Comparison of ENCODE assay signal across 8 mouse cellular contexts in the genomic region with DNA sequence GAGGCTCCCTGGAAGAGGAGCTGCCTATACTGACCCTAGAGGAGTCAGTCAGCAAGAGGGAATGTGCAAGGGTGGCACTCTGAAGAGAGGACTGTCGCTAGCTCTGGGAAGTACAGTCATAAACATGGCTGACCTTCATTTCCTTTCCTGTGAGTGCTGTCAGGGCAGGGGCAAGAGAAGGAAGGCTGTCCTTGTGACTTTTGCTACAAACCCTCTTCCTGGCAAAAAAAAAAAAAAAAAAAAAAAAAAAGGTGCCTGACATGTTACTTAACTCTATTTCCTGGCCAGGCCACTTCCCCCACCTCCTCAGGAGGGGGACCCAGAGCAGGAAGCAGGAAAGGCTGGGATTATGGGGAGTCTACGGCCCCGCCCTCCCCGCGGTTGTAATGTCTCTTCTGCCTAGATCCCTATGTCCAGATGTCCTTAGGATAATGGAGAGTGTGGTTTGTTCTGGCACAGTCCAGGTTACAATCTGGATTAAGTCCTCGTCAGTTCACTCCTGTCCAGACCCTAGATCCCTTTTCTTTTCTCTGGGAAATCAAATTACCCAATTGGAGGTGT. TPM values are rescaled to one million over a fixed set of nuclear protein-coding genes. Genes with fewer than 3 reads are reported as not detected.
DNase-seq lines count a peak whose midpoint lies in the region; ATAC-seq and TF ChIP-seq lines count a peak whose summit lies in the region.

No protein-coding gene starts in this region.

- H3K4me2 ChIP-seq in kidney, embryonic 16.5 days (replicated peaks; ENCODE audit: low read depth, low read length): no peak overlapping the region
- peak overlapping the region; percentile 54 for H3K4me2 ChIP-seq in myocyte (ENCODE audit: low read depth)
- no peak overlapping the region for H3K4me2 ChIP-seq in forebrain, embryonic 12.5 days

- peak overlapping the region; percentile 83 for H3K27ac ChIP-seq in gastrocnemius, adult 2 months
- H3K27ac ChIP-seq in kidney, embryonic 16.5 days (ENCODE audit: low read length): peak overlapping the region; percentile 76
- no peak overlapping the region for H3K27ac ChIP-seq in forebrain, embryonic 12.5 days

- H3K4me3 ChIP-seq in gastrocnemius, adult 2 months: peak overlapping the region; percentile 55
- no peak overlapping the region for H3K4me3 ChIP-seq in kidney, embryonic 16.5 days (ENCODE audit: low read length)
- no peak overlapping the region for H3K4me3 ChIP-seq in myocyte
- H3K4me3 ChIP-seq in forebrain, embryonic 12.5 days (replicated peaks): no peak overlapping the region

- H3K79me2 ChIP-seq in myocyte (ENCODE audit: control insufficient read depth, insufficient read depth): peaks cover 10% of the 10 kb centered on the region

- H3ac ChIP-seq in myocyte (ENCODE audit: control insufficient read depth, insufficient read length): no peak overlapping the region

- no peak overlapping the region; the same call in 1 of the 2 replicates for H3K9ac ChIP-seq in kidney, embryonic 16.5 days (replicated peaks; ENCODE audit: low read length)
- no peak overlapping the region for H3K9ac ChIP-seq in forebrain, embryonic 12.5 days

- no peaks in the 10 kb centered on the region for H3K9me3 ChIP-seq in kidney, embryonic 16.5 days (ENCODE audit: low read length)
- H3K9me3 ChIP-seq in forebrain, embryonic 12.5 days: no peaks in the 10 kb centered on the region

- no peak for TF ChIP-seq CTCF in gastrocnemius, adult 2 months (IDR thresholded peaks at IDR 0.05)

- WGBS in kidney, embryonic 16.5 days: 53% methylated on average over 6 of the region's 6 CpGs
- 82% methylated on average over 6 of the region's 6 CpGs for WGBS in forebrain, embryonic 12.5 days

- peak; percentile 67 for DNase-seq in gastrocnemius, adult 2 months
- no peak for DNase-seq in gastrocnemius, postnatal 10 days
- peak; percentile 67 to 88 for DNase-seq in heart, adult 18-20 months
- no peak for DNase-seq in testis, postnatal 14 days (ENCODE audit: low spot score)
- DNase-seq in frontal cortex, postnatal 25 days (ENCODE audit: low spot score in 2 of 2): no peak

- H3K4me1 ChIP-seq in kidney, embryonic 16.5 days (ENCODE audit: insufficient read depth, low read length): peaks cover 37% of the 10 kb centered on the region
- peaks cover 12% of the 10 kb centered on the region for H3K4me1 ChIP-seq in forebrain, embryonic 12.5 days

- TF ChIP-seq POLR2A in myocyte (IDR thresholded peaks at IDR 0.05; ENCODE audit: insufficient read length, low read depth): no peak

- peaks cover under 1% of the 10 kb centered on the region; the same call in 1 of the 2 replicates for H3K27me3 ChIP-seq in kidney, embryonic 16.5 days (ENCODE audit: insufficient read depth, low read length)
- no peaks in the 10 kb centered on the region for H3K27me3 ChIP-seq in myocyte (ENCODE audit: control insufficient read depth, insufficient read depth, insufficient read length)
- H3K27me3 ChIP-seq in forebrain, embryonic 12.5 days: peaks cover 3% of the 10 kb centered on the region; the same call in 1 of the 2 replicates

- peaks cover 5% of the 10 kb centered on the region; the same call in 1 of the 2 replicates for H3K36me3 ChIP-seq in kidney, embryonic 16.5 days (ENCODE audit: insufficient read depth, low read length)
- peaks cover 7% of the 10 kb centered on the region for H3K36me3 ChIP-seq in myocyte (ENCODE audit: control insufficient read depth, insufficient read depth)
- H3K36me3 ChIP-seq in forebrain, embryonic 12.5 days (replicated peaks): 0 out of 2 replicates have a peak, but pooled peaks cover 6% of the 10 kb centered on the region

- no peak for ATAC-seq in kidney, embryonic 16.5 days (ENCODE audit: low FRiP score, low TSS enrichment)
- no peak for ATAC-seq in forebrain, embryonic 12.5 days (ENCODE audit: low FRiP score)

- intact Hi-C loops in gastrocnemius, adult 2 months (cut with DNase I): no loop called here

TF ChIP-seq in myocyte, 11 proteins besides CTCF, POLR2A, EP300 and RAD21:
- TF ChIP-seq SRF (IDR thresholded peaks at IDR 0.05; ENCODE audit: control insufficient read depth, insufficient read length, low read depth): no peak
- TF ChIP-seq USF1 (IDR thresholded peaks at IDR 0.05; ENCODE audit: low read depth): no peak
- TF ChIP-seq MAX (IDR thresholded peaks at IDR 0.05; ENCODE audit: low read depth): no peak
- no peak for TF ChIP-seq MYOG (IDR thresholded peaks at IDR 0.05; ENCODE audit: control insufficient read depth in 1 of 3, insufficient read depth in 1 of 3, insufficient read length in 2 of 3, low read depth in 2 of 3)
- TF ChIP-seq POLR2AphosphoS2 (IDR thresholded peaks at IDR 0.05; ENCODE audit: insufficient read length, low read depth): no peak
- TF ChIP-seq MYOD1 (IDR thresholded peaks at IDR 0.05; ENCODE audit: control insufficient read depth in 1 of 3, insufficient read length in 2 of 3, low read depth in 2 of 3): no peak
- TF ChIP-seq E2F4 (IDR thresholded peaks at IDR 0.05; ENCODE audit: insufficient read depth): no peak
- no peak for TF ChIP-seq REST (IDR thresholded peaks at IDR 0.05; ENCODE audit: insufficient read depth, insufficient read length)
- TF ChIP-seq TCF3 (IDR thresholded peaks at IDR 0.05; ENCODE audit: insufficient read length, low read depth): no peak
- no peak for TF ChIP-seq CEBPB (IDR thresholded peaks at IDR 0.05; ENCODE audit: insufficient read depth, poor library complexity, severe bottlenecking)
- no peak for TF ChIP-seq TCF12 (IDR thresholded peaks at IDR 0.05; ENCODE audit: insufficient read depth, poor library complexity, severe bottlenecking)

RNA-seq across cellular contexts. Expression of a gene that starts 21.5 kb away (rescaled TPM):
- 1 to 10 TPM; 2.9 to 6.8 TPM for total RNA-seq in gastrocnemius, adult 2 months (2021)
- total RNA-seq in gastrocnemius, postnatal 10 days (2021): 10 to 100 TPM; 16.1 to 30.9 TPM
- total RNA-seq in heart, adult 18-20 months (2021): 10 to 100 TPM; 20.2 to 30.1 TPM
- polyA plus RNA-seq in kidney, embryonic 16.5 days (2015; fragmentation: Nextera tagmentation; extraction: Ambion mirVana): 10.2 and 11.2 TPM in 2 replicates
- polyA plus RNA-seq in myocyte (2012; fragmentation: generic; extraction: Trizol): 18.3 TPM
- 31.1 and 33.1 TPM in 2 replicates for polyA plus RNA-seq in forebrain, embryonic 12.5 days (2016; fragmentation: Nextera tagmentation; extraction: Ambion mirVana)

Comparison
In these comparisons a context has a peak if more than half of its experiments do, and no peak if none do; other contexts are left out.
1. DNase-seq: peak in gastrocnemius, adult 2 months (single experiment) and heart, adult 18-20 months (2 of 2); none in gastrocnemius, postnatal 10 days (single experiment), testis, postnatal 14 days (single experiment) and frontal cortex, postnatal 25 days (0 of 2).